Mouse (Mus musculus): Measurements from ENCODE around the gene Rex1bd.

- TF ChIP-seq POLR2A (IDR thresholded peaks at IDR 0.05; ENCODE audit: borderline replicate concordance, extremely low read depth, insufficient read depth, insufficient read length, poor library complexity, severe bottlenecking) (no peak), CTCF (IDR thresholded peaks at IDR 0.05; ENCODE audit: borderline replicate concordance, extremely low read depth, insufficient read depth, insufficient read length) (no peak)
These were observed 49.6 kb downstream of the Rex1bd start for GRCm38 (mm10) chr8:70456996-70457395.

Data from brain, embryonic 14.5 days (tissue).